Mouse (Mus musculus) frontal cortex, postnatal 14 days (tissue): ENCODE measurements around the gene Accs.
A peak's percentile ranks its signal among the peaks of the same experiment; 100 is the strongest.

ENCODE experiments used
- DNase-seq, 2 experiments: peaks; one replicate each; pipeline ENCODE4 v3.0.0; 2022; ENCODE audit warnings: low spot score in 2 of 2

The Accs gene

DNA sequence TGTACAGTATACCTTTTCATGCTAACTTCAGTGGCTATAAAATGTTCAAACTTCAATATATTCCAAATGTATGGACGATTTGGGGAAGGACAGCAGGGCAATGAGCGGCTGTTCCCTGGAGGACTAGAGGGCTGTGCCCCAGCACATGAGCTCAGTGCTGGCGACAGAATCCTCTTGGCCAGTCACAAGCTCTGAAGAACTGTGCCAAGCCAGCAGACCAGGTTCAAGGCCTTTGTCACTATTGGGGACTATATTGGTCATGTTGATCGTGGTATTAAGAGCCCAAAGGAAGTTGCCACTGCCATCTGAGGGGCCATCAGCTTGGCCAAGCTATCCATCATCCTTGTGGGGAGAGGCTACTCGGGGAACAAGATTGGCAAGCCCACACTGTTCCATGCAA lies 55.4 kb downstream of the Accs start:
- no peak for DNase-seq

DNA sequence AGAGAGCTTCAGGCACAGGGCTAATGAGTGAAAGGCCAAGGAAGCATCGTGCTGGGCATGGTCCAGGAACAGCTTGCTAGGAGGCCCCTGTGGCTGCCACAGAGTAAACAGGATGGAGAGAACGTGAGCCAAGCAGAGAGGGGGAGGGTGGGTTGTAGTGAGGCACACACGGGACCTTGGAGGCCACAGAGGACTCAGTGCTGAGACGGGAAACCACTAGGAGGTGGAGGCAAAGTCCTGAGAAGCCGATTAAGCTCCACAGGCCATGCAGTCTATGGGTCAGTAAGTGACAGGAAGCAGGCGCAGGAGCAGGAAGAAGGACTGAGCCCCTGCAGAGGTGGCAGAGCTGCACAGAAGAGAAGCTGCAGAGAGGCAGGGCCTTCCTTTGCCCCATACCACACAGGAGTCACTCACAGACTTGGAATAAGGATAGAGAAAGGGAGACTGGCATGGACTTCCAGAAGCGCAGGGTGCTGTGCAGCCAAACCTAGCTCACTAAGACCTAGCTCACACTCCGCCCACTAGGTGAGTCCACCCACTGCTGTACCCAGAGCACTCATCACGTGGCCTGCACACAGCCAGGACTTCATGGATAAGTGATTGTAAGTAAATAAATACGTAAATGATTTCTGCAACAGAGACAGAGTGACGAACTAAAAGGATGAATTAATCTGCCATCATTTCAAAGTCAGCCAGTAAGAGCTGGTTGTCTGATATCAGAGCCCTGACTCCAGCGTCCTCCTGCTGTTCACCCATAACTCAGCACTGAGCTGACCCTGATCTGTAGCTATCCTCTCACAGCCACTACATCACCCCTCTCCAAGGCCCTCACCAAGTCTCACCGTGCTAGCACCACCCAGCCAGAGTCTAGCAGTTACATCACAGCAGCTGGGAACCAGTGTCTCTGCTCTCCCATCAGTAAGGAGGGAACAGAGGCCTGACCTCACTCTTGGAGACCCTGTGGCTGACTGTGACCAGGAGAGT lies 57.9 kb downstream of the Accs start:
- no peak for DNase-seq

DNA sequence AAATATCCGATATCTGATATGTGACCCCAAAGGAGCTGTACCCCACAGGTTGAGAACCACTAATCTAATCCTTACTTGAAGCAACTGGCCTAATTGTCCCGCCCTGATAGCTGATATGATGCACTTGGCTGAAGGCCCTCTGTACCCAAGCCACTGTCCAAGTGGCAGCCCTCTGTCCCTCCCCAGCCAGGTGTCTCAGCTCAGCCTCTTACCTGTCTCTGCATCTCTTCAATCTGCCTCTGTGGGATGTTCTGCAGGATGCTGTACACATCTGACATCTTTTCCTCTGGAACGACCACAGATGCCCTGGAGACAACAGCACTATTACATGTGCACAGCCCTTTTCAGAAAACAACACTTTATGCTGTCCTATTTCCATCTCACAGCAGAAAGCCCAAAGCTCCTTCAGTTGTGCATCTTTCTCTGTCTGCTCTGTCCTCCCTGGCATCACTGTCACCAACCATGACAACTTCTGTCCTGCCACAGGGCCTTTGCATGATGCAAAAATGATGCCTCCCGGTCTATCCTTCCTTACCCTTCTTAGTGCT lies 58.9 kb downstream of the Accs start:
- no peak for DNase-seq

DNA sequence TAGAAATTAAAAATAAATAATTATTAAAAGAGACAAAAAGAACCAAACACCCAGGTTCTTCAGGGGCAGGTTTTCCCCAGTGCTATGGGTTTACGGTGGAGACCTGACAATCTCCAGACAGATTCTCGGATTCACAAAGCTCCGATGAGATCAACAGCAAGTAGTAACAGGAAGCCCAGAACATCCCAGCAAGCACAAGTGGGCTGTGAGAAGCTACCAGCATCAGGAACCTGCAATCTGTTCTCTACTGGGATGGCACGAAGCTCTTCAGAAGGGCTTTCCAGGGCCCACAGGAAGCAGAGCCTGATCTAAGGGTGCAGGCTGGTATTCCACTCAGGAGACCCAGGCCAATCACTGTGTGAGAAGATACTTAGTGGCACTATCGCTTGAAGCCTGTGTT lies 61.2 kb downstream of the Accs start:
- no peak for DNase-seq

DNA sequence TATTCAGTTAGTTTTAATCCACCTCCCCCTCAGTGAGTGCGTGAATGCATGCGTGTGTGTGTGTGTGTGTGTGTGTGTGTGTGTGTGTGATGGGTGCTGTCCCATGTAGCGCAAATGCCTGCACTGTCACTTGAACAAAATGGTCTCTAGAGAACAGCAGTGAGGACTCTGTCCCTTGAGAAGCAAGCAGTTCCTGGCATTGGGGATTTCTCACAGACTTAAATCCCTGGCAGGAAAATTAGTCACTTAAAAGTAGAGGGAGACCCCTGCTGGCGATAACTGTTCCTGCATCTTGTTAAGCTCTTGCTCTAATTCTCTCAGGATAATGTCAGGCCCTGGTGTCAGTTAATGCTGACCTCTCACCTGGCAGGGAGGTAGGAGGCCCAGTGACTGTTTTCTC lies 63.6 kb downstream of the Accs start:
- peak; percentile 49 to 79 for DNase-seq

DNA sequence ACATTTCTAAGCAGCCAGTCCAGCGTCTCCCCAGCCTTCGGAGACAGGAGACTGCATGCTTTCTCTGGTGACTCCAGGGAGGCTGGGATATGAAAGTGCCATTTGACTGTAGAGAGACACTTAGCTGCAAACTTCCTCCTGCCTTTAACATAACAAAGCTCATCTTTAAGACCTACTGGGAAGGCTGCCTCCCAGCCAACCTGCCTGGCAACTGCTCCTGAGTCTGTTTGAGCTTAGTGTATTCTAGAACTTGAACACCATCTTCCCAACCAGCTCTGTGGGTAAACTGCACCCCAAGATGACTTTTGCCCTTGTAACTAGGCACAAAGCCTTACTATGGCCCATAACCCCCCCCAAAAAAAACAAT lies 64.3 kb downstream of the Accs start:
- no peak for DNase-seq

DNA sequence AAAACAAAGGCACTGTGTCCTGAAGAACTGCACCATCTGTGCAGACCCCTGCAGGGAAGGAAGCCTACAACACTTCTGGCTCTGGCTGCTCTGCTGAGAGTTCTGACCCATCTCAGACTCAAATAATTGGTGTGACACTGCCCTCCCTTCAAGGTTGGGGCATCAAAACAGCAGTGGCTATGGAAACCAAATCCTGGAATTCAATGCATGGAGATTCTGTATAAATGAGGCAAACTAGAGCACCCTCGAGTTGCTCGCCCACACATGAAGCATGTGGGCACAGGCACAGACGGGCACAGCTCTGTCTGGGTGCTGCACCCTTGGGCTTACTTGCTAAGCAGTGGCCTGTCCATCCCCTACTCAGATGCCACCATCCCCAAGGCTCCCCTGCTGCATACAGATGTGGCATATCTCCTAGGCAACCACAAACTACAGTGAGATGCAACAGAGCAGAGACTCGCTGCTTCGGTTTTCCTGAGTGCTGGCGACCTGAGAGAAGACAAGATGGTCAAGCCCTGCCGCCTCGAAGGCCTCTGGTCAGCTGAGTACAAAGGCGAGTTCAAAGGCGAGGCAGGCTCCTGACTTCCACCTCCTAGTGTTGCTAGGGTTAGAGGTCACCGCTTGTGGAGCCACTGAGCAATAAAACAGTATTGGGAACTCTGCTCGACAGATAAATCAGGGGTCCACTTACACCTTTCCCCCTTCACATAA lies 64.9 kb downstream of the Accs start:
- DNase-seq = no peak

DNA sequence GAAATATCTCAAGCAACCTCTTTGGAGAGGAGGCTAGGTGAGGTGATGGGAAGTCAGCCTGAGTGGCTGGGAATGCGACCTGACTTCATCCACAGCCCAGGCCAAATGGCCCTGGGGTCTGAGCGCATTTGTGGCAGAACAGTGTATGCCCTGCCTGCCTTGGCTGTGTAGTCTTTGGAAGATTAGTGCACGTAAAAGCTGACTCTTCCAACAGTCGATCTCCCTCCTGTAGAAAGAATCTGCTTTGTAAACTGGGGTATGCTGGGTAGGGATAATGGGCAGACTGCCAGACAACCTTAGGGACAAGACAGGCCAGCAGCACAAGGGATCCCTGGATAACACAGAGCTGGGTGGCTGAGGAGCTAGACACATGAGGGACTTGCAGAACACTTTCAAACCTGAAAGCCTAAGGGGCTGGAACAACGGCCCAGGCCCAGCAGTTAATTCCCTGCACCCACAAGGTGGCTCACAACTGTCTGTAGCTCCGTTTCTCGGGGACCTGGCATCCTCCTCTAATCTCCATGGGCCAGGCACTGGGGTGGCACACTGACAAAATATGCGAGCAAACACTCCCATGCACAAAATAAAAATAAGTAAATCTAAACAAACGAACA lies 65.7 kb downstream of the Accs start:
- DNase-seq = no peak
